Mouse (Mus musculus) ES-Bruce4 (cell line): ENCODE data around the gene Nck2.

Experiments
- CTCF ChIP-seq: IDR thresholded peaks from one replicate; pipeline ENCODE4 v1.8.1; 2011; ENCODE audit warnings: low read depth, low read length
- POLR2A ChIP-seq: IDR thresholded peaks from one replicate; pipeline ENCODE4 v1.8.1; 2011; ENCODE audit warnings: low read length; ENCODE audit not compliant: insufficient read depth

DNA sequence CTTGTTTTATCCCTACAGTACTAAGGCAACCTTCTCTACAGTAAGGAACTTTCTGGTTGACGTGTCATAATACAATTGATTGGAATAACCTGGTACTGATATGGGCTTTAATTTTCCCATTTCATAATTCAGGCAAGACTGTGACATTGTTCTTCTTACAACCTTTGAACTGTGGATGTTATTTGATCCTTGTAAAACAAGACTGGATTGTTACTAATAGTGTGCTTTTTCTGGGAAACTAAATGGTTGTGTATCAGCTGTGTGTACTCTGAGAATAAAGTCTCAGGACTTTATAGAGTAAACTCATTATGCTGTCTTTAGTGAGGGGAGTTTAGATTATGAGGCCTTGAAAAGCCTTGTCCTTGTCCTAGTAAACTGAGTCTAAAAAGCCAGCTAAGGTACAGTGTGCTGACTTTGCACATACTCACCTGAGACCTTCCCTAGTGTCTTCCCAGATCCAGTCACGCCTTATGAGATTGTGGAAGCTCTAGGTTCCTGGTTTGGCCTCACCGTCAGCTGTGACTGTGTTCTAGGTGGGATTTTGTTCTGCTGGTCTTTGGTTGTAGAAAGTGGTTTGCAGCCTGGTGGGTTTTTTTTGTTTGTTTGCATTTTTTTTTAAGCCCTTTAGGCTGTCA, 48.5 kb downstream of the Nck2 start:
- TF ChIP-seq CTCF (no peak), POLR2A (no peak)
